Mouse (Mus musculus): Measurements from ENCODE around the gene Dusp18.

DNA sequence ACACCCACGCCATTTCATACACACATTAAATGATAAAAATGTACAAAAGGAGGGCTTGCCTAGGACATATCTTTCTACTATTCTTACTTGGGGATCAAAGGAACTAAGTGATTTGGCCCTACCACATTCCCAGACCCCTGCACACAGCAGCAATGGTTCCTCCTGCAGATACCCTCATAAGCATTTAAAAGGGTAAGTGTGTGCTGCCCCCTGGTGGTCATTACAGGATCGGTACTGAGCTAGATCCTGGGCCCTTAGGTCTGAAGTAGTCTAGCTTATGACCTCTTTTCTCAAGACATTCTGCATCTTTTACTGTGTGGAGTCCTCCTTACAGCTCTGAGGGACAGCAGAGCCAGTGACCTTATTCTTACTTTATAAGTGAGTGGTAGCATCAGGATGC lies 15.2 kb upstream of the Dusp18 start:
- TF ChIP-seq CTCF (IDR thresholded peaks at IDR 0.05; ENCODE audit: control insufficient read depth, insufficient read depth, insufficient read length): peak; percentile 65
- no peak for TF ChIP-seq USF1 (IDR thresholded peaks at IDR 0.05; ENCODE audit: low read depth)
